Comparison of ENCODE assay signal across 17 mouse cellular contexts in genomic region chr3:81112892-81113291, GRCm38 (mm10).
"Had no signal": no experiment of that assay in that cellular context is flagged by ENCODE, and none has a peak within 500 bp of the region (broad histone marks: within the 10 kb centered on the region; RNA-seq: fewer than 3 reads in every experiment).

No protein-coding gene starts in this region.

- H3K4me3 ChIP-seq: layer of hippocampus, adult 2 months; liver, embryonic 13.5 days; midbrain, embryonic 12.5 days; midbrain, embryonic 15.5 days; myocyte; neural tube, embryonic 13.5 days had no signal

- H3K4me1 ChIP-seq: liver, embryonic 13.5 days; midbrain, embryonic 12.5 days; midbrain, embryonic 15.5 days; neural tube, embryonic 13.5 days had no signal

- DNase-seq: kidney, adult 18-20 months; kidney, adult 9 months; kidney, postnatal 25 days; layer of hippocampus, adult 9-11 months; liver, embryonic 13.5 days; lung, adult 2 months; right cerebral cortex, postnatal 4 days; thymus, adult 18-20 months; thymus, postnatal 36 days had no signal

- H3K27ac ChIP-seq: kidney, postnatal 0 days; layer of hippocampus, adult 2 months; liver, embryonic 13.5 days; midbrain, embryonic 12.5 days; midbrain, embryonic 15.5 days; neural tube, embryonic 13.5 days had no signal

- H3K36me3 ChIP-seq: liver, embryonic 13.5 days; midbrain, embryonic 12.5 days; midbrain, embryonic 15.5 days; neural tube, embryonic 13.5 days had no signal

- ATAC-seq: inflammation-experienced regulatory T-cells, adult 6 months; intestine, embryonic 16.5 days; midbrain, embryonic 15.5 days had no signal

- H3K27me3 ChIP-seq: liver, embryonic 13.5 days; midbrain, embryonic 12.5 days; midbrain, embryonic 15.5 days; neural tube, embryonic 13.5 days had no signal
